Mouse (Mus musculus): ENCODE measurements at regions not wholly inside any gene's neighbourhood (a gene's known extent, or its start where the extent isn't known, plus 50 kb on each side); places are given as distances from the start of the nearest gene placed in this dataset.
A peak's percentile ranks its signal among the peaks of the same experiment; 100 is the strongest.

DNA sequence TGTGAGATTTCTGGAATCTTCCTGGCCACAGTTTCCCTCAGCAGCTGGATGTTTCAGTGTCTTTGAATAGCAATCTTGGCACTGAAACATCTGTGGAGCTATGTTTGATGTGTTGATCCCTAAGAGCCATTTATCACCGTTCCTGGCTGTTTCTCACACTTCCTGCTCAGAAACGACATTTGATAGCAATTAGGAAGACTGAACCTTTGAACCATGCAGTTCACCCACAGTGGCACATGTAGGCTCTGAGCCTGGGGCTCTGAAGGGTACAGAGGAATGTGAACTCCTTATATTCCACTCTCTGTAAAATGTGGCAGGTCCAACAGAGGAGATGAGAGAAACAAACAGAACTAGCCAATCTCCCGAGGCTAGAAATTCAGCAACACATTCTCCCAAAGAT lies 333.4 kb downstream of the Rnd3 start:
- WGBS, result 48% methylated on average over 3 of the region's 3 CpGs
- DNase-seq (ENCODE audit: low spot score), result no peak

DNA sequence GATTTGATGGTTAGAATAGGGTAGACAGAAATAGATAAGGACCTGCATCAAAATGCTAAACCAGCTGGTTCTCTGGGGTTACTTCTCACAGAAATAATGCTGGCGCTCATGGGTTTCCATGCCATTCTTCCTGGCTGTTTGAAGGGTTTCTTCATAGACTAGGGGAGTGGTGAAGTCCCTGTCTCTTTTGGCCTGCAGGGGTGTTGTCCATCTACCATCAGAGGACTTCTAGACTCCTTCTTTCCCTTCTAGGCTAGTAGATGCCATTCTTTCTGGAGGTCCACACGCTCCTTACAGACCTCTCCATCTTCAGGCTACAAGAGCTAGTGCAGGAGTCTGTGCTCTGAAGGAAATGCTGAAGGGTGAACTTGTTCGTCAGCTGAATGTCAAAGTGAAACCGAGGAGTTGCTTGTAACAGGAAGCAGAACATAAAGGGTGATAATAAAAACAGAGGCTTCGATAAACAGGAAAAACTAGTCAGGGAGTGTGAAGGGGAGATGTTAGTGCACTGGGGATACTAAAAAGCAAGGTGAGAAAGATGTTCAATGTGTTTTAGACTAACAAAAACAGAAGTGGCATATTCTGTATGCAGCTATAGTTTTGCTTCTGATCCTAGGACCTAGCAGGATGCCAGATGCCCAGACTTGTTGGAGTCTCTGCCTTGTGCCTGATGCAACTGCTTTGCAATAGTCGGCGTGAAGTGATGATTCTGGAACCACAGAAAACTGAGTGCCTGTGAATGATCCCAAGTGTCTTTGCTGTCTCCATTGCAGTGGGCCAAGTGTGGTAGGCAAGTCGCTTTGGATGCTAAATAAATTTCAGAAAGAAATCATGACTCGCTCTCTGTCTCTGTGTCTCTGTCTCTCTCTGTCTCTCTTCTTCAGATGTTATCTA lies 335.1 kb downstream of the Rnd3 start:
- no peaks in the 10 kb centered on the region for H3K27me3 ChIP-seq (ENCODE audit: insufficient read depth, low read length)
- DNase-seq (ENCODE audit: low spot score) (no peak), ATAC-seq (no peak)
- H3K9me3 ChIP-seq (ENCODE audit: low read length), result no peaks in the 10 kb centered on the region
- WGBS, result 88% methylated on average over 9 of the region's 9 CpGs
- no peak overlapping the region for H3K9ac ChIP-seq (replicated peaks; ENCODE audit: low read length)
- no peak for TF ChIP-seq CTCF (IDR thresholded peaks at IDR 0.05; ENCODE audit: low read depth)
- H3K27ac ChIP-seq, result no peak overlapping the region
- 0 out of 2 replicates have a peak, but pooled peaks cover 7% of the 10 kb centered on the region for H3K4me1 ChIP-seq (ENCODE audit: insufficient read depth, low read length)
- no peaks in the 10 kb centered on the region for H3K36me3 ChIP-seq (ENCODE audit: insufficient read depth, low read length)
- H3K4me2 ChIP-seq (ENCODE audit: low read depth, low read length), result no peak overlapping the region
- no peak overlapping the region for H3K4me3 ChIP-seq (ENCODE audit: low read length)

More for the DNA sequence above, 333.4 kb downstream of the Rnd3 start:
- TF ChIP-seq CTCF (IDR thresholded peaks at IDR 0.05; ENCODE audit: low read depth), result no peak
- Histone ChIP-seq H3K4me2 (ENCODE audit: low read depth, low read length) (no peak overlapping the region), H3K9ac (replicated peaks; ENCODE audit: low read length) (no peak overlapping the region), H3K9me3 (ENCODE audit: low read length) (no peaks in the 10 kb centered on the region), H3K36me3 (ENCODE audit: insufficient read depth, low read length) (no peaks in the 10 kb centered on the region), H3K27me3 (ENCODE audit: insufficient read depth, low read length) (no peaks in the 10 kb centered on the region), H3K4me3 (ENCODE audit: low read length) (no peak overlapping the region), H3K4me1 (ENCODE audit: insufficient read depth, low read length) (0 out of 2 replicates have a peak, but pooled peaks cover 7% of the 10 kb centered on the region), H3K27ac (no peak overlapping the region)
- no peak for ATAC-seq

DNA sequence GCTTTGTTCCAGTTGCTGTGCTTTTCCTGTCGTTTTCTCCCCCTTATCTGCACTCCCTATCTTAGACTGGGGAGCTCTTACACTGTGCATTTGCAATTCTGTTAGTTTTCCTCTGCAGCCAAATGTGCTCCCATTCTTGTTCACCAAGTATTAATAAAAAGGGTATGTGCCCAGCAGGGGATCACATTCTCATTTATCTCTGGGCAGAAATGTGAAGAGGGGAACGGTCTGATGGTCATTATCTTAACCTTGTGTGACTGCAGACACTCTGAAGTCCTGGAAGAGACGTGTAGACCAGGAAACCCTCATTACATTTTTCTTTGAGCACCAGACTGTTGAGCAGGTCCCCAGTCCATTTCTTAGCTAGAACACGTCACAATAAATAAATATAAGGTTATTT lies 336.6 kb downstream of the Rnd3 start:
- no peak overlapping the region for H3K27ac ChIP-seq
- TF ChIP-seq CTCF (IDR thresholded peaks at IDR 0.05; ENCODE audit: low read depth), result no peak
- no peak overlapping the region for H3K9ac ChIP-seq (replicated peaks; ENCODE audit: low read length)
- H3K4me3 ChIP-seq (ENCODE audit: low read length), result no peak overlapping the region
- 0 out of 2 replicates have a peak, but pooled peaks cover 7% of the 10 kb centered on the region for H3K4me1 ChIP-seq (ENCODE audit: insufficient read depth, low read length)
- no peaks in the 10 kb centered on the region for H3K36me3 ChIP-seq (ENCODE audit: insufficient read depth, low read length)
- ATAC-seq (no peak), DNase-seq (ENCODE audit: low spot score) (no peak)
- 36% methylated on average over 4 of the region's 4 CpGs for WGBS
- H3K4me2 ChIP-seq (ENCODE audit: low read depth, low read length), result no peak overlapping the region
- H3K9me3 ChIP-seq (ENCODE audit: low read length), result no peaks in the 10 kb centered on the region
- no peaks in the 10 kb centered on the region for H3K27me3 ChIP-seq (ENCODE audit: insufficient read depth, low read length)

DNA sequence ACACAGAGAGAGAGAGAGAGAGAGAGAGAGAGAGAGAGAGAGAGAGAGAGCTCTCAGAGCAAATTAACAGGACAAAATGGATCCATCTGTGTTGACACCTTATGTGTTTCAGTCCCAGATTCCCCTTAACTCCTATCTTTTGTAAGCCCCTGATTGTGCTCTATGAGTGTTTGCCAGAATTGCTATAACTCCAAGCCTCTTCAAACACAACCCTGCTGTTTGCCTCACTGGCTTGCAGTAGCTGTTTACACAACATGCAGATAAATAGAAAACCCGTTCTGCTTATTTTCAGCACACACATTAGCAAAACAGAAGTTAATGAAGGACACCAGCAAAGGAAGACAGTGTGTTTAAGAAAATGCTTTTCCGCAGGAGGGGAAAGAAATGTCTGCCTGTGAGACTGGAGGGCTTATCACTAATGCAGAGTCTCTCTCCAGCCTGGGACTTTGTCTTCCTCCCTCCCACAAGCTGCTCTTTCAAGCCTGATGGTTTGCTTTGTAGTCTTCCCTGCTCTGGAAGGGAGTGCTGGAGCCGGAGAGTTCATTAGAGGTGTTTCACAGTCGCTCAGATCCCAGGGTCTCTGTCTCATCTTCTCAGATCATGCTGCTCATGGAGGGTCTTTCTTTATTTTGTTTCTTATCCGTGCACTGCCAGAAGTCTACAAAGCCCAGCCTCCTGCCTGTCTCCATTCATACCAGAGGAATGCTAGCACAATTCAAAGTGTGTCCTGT lies 338.4 kb downstream of the Rnd3 start:
- no peak overlapping the region for H3K4me3 ChIP-seq (ENCODE audit: low read length)
- WGBS, result 12% methylated on average over 5 of the region's 5 CpGs
- ATAC-seq, result no peak
- peak; percentile 11 for DNase-seq (ENCODE audit: low spot score)
- H3K9ac ChIP-seq (replicated peaks; ENCODE audit: low read length), result no peak overlapping the region; the same call in 1 of the 2 replicates
- H3K27me3 ChIP-seq (ENCODE audit: insufficient read depth, low read length), result no peaks in the 10 kb centered on the region
- 0 out of 2 replicates have a peak, but pooled peaks cover 7% of the 10 kb centered on the region for H3K4me1 ChIP-seq (ENCODE audit: insufficient read depth, low read length)
- TF ChIP-seq CTCF (IDR thresholded peaks at IDR 0.05; ENCODE audit: low read depth), result no peak
- peak overlapping the region; percentile 6; the same call in 1 of the 2 replicates for H3K4me2 ChIP-seq (ENCODE audit: low read depth, low read length)
- H3K27ac ChIP-seq, result no peak overlapping the region
- no peaks in the 10 kb centered on the region for H3K36me3 ChIP-seq (ENCODE audit: insufficient read depth, low read length)
- H3K9me3 ChIP-seq (ENCODE audit: low read length), result no peaks in the 10 kb centered on the region

DNA sequence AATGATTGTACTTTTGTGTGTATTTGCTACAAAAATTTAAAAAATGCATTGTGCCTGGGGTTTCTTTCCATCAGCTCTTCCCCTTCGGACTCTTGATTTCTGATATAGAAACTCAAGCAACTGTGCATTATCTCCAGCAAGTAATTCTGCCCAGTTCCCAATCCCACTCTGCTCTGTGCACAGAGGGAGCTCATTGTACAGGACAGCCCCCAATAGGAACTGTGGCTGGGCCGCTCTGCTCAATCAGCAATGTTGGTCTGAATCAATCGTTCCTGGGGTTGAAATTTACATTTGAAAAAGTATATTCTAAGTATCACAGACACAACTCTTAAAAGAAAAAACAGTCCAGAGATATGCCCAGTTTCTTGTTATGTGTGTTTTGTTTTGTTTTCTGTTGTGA lies 339.1 kb downstream of the Rnd3 start:
- Histone ChIP-seq H3K9me3 (ENCODE audit: low read length) (no peaks in the 10 kb centered on the region), H3K36me3 (ENCODE audit: insufficient read depth, low read length) (no peaks in the 10 kb centered on the region), H3K27ac (no peak overlapping the region), H3K4me1 (ENCODE audit: insufficient read depth, low read length) (0 out of 2 replicates have a peak, but pooled peaks cover 7% of the 10 kb centered on the region), H3K4me3 (ENCODE audit: low read length) (no peak overlapping the region), H3K27me3 (ENCODE audit: insufficient read depth, low read length) (no peaks in the 10 kb centered on the region), H3K4me2 (ENCODE audit: low read depth, low read length) (no peak overlapping the region), H3K9ac (replicated peaks; ENCODE audit: low read length) (no peak overlapping the region)
- no peak for TF ChIP-seq CTCF (IDR thresholded peaks at IDR 0.05; ENCODE audit: low read depth)
- WGBS, result 36% methylated on average over 3 of the region's 3 CpGs
- DNase-seq (ENCODE audit: low spot score), result no peak
- no peak for ATAC-seq

DNA sequence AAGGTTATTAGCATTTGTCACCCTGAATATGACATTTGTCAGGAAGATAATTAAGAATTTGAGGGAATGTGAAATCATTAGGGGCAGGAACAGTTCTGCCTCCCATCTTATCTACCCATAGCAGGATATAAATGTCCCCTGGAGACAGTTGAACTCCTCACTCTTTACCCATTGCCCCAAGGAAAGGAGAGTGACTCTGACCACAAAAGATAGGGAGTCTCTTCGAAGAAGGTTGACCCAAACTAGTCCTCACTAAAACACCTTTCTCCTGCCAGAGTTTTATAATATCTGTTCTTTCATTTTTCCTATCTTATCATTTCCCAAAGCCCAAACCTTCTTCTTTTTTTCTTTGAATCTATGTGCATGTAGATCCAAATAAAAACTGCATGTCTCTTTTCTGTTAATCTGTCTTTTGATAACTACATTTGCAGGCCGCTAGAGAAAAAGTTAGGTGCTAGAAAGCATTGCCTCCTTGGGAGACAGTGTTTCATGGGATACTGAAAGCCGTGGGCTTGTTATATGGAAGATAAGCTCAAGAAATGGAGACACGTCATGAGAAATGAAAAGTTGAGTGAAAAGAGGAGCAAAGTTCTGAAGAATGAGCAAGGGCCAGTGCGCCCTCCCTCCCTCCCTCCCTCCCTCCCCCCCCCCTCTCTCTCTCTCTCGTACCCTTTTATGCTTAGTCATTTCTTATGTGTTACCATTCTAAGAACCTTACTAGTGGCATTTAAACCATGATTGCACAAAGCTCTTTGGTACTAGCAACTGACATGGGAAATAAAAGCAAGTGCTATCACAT lies 341.6 kb downstream of the Rnd3 start:
- Histone ChIP-seq H3K4me1 (ENCODE audit: insufficient read depth, low read length) (0 out of 2 replicates have a peak, but pooled peaks cover 7% of the 10 kb centered on the region), H3K27me3 (ENCODE audit: insufficient read depth, low read length) (no peaks in the 10 kb centered on the region), H3K9me3 (ENCODE audit: low read length) (no peaks in the 10 kb centered on the region), H3K36me3 (ENCODE audit: insufficient read depth, low read length) (no peaks in the 10 kb centered on the region), H3K4me3 (ENCODE audit: low read length) (no peak overlapping the region), H3K9ac (replicated peaks; ENCODE audit: low read length) (no peak overlapping the region), H3K27ac (no peak overlapping the region), H3K4me2 (ENCODE audit: low read depth, low read length) (no peak overlapping the region)
- no peak for TF ChIP-seq CTCF (IDR thresholded peaks at IDR 0.05; ENCODE audit: low read depth)
- 92% methylated on average over 6 of the region's 6 CpGs for WGBS
- no peak for ATAC-seq
- no peak for DNase-seq (ENCODE audit: low spot score)
